Mouse (Mus musculus): ENCODE data around the gene Aimp1. TPM values are rescaled to one million over a fixed set of nuclear protein-coding genes. Genes with fewer than 3 reads are reported as not detected.
A peak's percentile ranks its signal among the peaks of the same experiment; 100 is the strongest.

Gene Aimp1
- polyA plus RNA-seq, 1 experiment = 4.9 TPM

- H3K36me3 ChIP-seq (ENCODE audit: control insufficient read depth, insufficient read depth, low read length) = peaks cover 12% of the 10 kb centered on the region
- H3K4me1 ChIP-seq (ENCODE audit: control insufficient read depth, insufficient read depth, insufficient read length, low read length) = 0 out of 2 replicates have a peak, but pooled peaks cover 2% of the 10 kb centered on the region
- H3K27me3 ChIP-seq (ENCODE audit: control insufficient read depth, insufficient read depth, low read length) = no peaks in the 10 kb centered on the region
- 4% methylated on average over 1 of the region's 1 CpGs for WGBS
- H3K27ac ChIP-seq (ENCODE audit: insufficient read depth, low read depth, low read length) = no peak overlapping the region
- H3K4me3 ChIP-seq (ENCODE audit: low read depth, low read length) = no peak overlapping the region
- TF ChIP-seq POLR2A (IDR thresholded peaks at IDR 0.05; ENCODE audit: low read depth, low read length) (no peak), CTCF (IDR thresholded peaks at IDR 0.05; ENCODE audit: extremely low read depth, insufficient read length, insufficient replicate concordance, low read depth, low read length) (no peak)
Measured at GRCm38 (mm10) chr3:132646814-132647213, 37.4 kb downstream of the Aimp1 start.

- H3K27me3 ChIP-seq (ENCODE audit: control insufficient read depth, insufficient read depth, low read length) = no peaks in the 10 kb centered on the region
- 0 out of 2 replicates have a peak, but pooled peaks cover 2% of the 10 kb centered on the region for H3K4me1 ChIP-seq (ENCODE audit: control insufficient read depth, insufficient read depth, insufficient read length, low read length)
- WGBS = 39% methylated on average over 4 of the region's 4 CpGs
- peaks cover 16% of the 10 kb centered on the region for H3K36me3 ChIP-seq (ENCODE audit: control insufficient read depth, insufficient read depth, low read length)
- no peak overlapping the region for H3K27ac ChIP-seq (ENCODE audit: insufficient read depth, low read depth, low read length)
- no peak overlapping the region for H3K4me3 ChIP-seq (ENCODE audit: low read depth, low read length)
- TF ChIP-seq POLR2A (IDR thresholded peaks at IDR 0.05; ENCODE audit: low read depth, low read length) (no peak), CTCF (IDR thresholded peaks at IDR 0.05; ENCODE audit: extremely low read depth, insufficient read length, insufficient replicate concordance, low read depth, low read length) (no peak)
Measured at GRCm38 (mm10) chr3:132644071-132644470, 40.1 kb downstream of the Aimp1 start.

- Histone ChIP-seq H3K4me1 (ENCODE audit: control insufficient read depth, insufficient read depth, insufficient read length, low read length) (peaks cover 4% of the 10 kb centered on the region; the same call in 1 of the 2 replicates), H3K27ac (ENCODE audit: insufficient read depth, low read depth, low read length) (no peak overlapping the region), H3K36me3 (ENCODE audit: control insufficient read depth, insufficient read depth, low read length) (peaks cover 16% of the 10 kb centered on the region), H3K27me3 (ENCODE audit: control insufficient read depth, insufficient read depth, low read length) (no peaks in the 10 kb centered on the region), H3K4me3 (ENCODE audit: low read depth, low read length) (no peak overlapping the region)
- no peak for TF ChIP-seq POLR2A (IDR thresholded peaks at IDR 0.05; ENCODE audit: low read depth, low read length)
- TF ChIP-seq CTCF (IDR thresholded peaks at IDR 0.05; ENCODE audit: extremely low read depth, insufficient read length, insufficient replicate concordance, low read depth, low read length) = no peak
- 29% methylated on average over 3 of the region's 3 CpGs for WGBS
Measured at GRCm38 (mm10) chr3:132637080-132637479, 47.1 kb downstream of the Aimp1 start.

- Histone ChIP-seq H3K4me3 (ENCODE audit: low read depth, low read length) (no peak overlapping the region), H3K4me1 (ENCODE audit: control insufficient read depth, insufficient read depth, insufficient read length, low read length) (peaks cover 4% of the 10 kb centered on the region; the same call in 1 of the 2 replicates), H3K36me3 (ENCODE audit: control insufficient read depth, insufficient read depth, low read length) (peaks cover 6% of the 10 kb centered on the region; the same call in 1 of the 2 replicates), H3K27me3 (ENCODE audit: control insufficient read depth, insufficient read depth, low read length) (no peaks in the 10 kb centered on the region), H3K27ac (ENCODE audit: insufficient read depth, low read depth, low read length) (no peak overlapping the region)
- TF ChIP-seq POLR2A (IDR thresholded peaks at IDR 0.05; ENCODE audit: low read depth, low read length) = no peak
- TF ChIP-seq CTCF (IDR thresholded peaks at IDR 0.05; ENCODE audit: extremely low read depth, insufficient read length, insufficient replicate concordance, low read depth, low read length) = no peak
- WGBS = 31% methylated on average over 2 of the region's 2 CpGs
Measured at GRCm38 (mm10) chr3:132633261-132633660, 50.9 kb downstream of the Aimp1 start.

- 0 out of 2 replicates have a peak, but pooled peaks cover 5% of the 10 kb centered on the region for H3K36me3 ChIP-seq (ENCODE audit: control insufficient read depth, insufficient read depth, low read length)
- TF ChIP-seq POLR2A (IDR thresholded peaks at IDR 0.05; ENCODE audit: low read depth, low read length) = no peak
- TF ChIP-seq CTCF (IDR thresholded peaks at IDR 0.05; ENCODE audit: extremely low read depth, insufficient read length, insufficient replicate concordance, low read depth, low read length) = no peak
- no peaks in the 10 kb centered on the region for H3K4me1 ChIP-seq (ENCODE audit: control insufficient read depth, insufficient read depth, insufficient read length, low read length)
- no peak within 1 kb of the TSS for H3K4me3 ChIP-seq (ENCODE audit: low read depth, low read length)
- WGBS = 31% methylated on average over 11 of the region's 11 CpGs
- H3K27ac ChIP-seq (ENCODE audit: insufficient read depth, low read depth, low read length) = peak within 1 kb of the TSS; percentile 82
- H3K27me3 ChIP-seq (ENCODE audit: control insufficient read depth, insufficient read depth, low read length) = no peaks in the 10 kb centered on the region
Measured at GRCm38 (mm10) chr3:132629601-132630239, 54.5 kb downstream of the Aimp1 start, which contains the start of gene Gimd1. Gimd1 (plus strand) TSS chr3:132629820.

GRCm38 (mm10) chr3:132628741-132629140 is 55.4 kb downstream of the Aimp1 start:
- TF ChIP-seq POLR2A (IDR thresholded peaks at IDR 0.05; ENCODE audit: low read depth, low read length) (no peak), CTCF (IDR thresholded peaks at IDR 0.05; ENCODE audit: extremely low read depth, insufficient read length, insufficient replicate concordance, low read depth, low read length) (no peak)
- no peaks in the 10 kb centered on the region for H3K27me3 ChIP-seq (ENCODE audit: control insufficient read depth, insufficient read depth, low read length)
- H3K4me1 ChIP-seq (ENCODE audit: control insufficient read depth, insufficient read depth, insufficient read length, low read length) = no peaks in the 10 kb centered on the region
- H3K36me3 ChIP-seq (ENCODE audit: control insufficient read depth, insufficient read depth, low read length) = 0 out of 2 replicates have a peak, but pooled peaks cover 3% of the 10 kb centered on the region
- 26% methylated on average over 8 of the region's 8 CpGs for WGBS
- H3K27ac ChIP-seq (ENCODE audit: insufficient read depth, low read depth, low read length) = peak overlapping the region; percentile 7; the same call in 1 of the 2 replicates
- no peak overlapping the region for H3K4me3 ChIP-seq (ENCODE audit: low read depth, low read length)

Other genes starting within 250 kb of the Aimp1 start
- 8.4 and 56.1 TPM in 2 replicates for gene Gimd1, start 54.5 kb downstream of the Aimp1 start, polyA plus RNA-seq (2012; rRNA removed)
- gene Tbck, start 226 bp downstream of the Aimp1 start, polyA plus RNA-seq (2012; rRNA removed) = 1.1 and 2.7 TPM in 2 replicates

Data from small intestine, adult 2 months (tissue).